Mouse (Mus musculus) heart, embryonic 12.5 days (tissue): ENCODE data around the gene Olfr1. TPM values are rescaled to one million over a fixed set of nuclear protein-coding genes. Genes with fewer than 3 reads are reported as not detected.

Experiments
- ATAC-seq: fragments of 200-750 bp; cut with Nextera tagmentation; 2 replicates; pipeline ENCODE4 v1.8.0; 2017; ENCODE audit warnings: moderate TSS enrichment, moderate library complexity; ENCODE audit not compliant: insufficient number of reproducible peaks, low FRiP score
- H3K27ac ChIP-seq: fragments of 300-500 bp; sonication (generic); 2 replicates; pipeline ENCODE4 v1.5.1; 2016; ENCODE audit warnings: mild to moderate bottlenecking, moderate library complexity; ENCODE audit not compliant: poor library complexity, severe bottlenecking
- H3K27me3 ChIP-seq: fragments of 300-500 bp; sonication (generic); replicated peaks from 2 replicates; pipeline ENCODE4 v1.6.1; 2016; ENCODE audit warnings: mild to moderate bottlenecking, moderate library complexity
- H3K36me3 ChIP-seq: fragments of 300-500 bp; sonication (generic); 2 replicates; pipeline ENCODE4 v1.6.1; 2016; ENCODE audit warnings: mild to moderate bottlenecking, moderate library complexity
- H3K4me1 ChIP-seq: fragments of 300-500 bp; sonication (generic); replicated peaks from 2 replicates; pipeline ENCODE4 v1.6.1; 2016; ENCODE audit warnings: mild to moderate bottlenecking
- H3K4me2 ChIP-seq: fragments of 300-500 bp; sonication (generic); 2 replicates; pipeline ENCODE4 v1.6.1; 2016; ENCODE audit warnings: mild to moderate bottlenecking, moderate library complexity
- H3K4me3 ChIP-seq: fragments of 300-500 bp; sonication (generic); 2 replicates; pipeline ENCODE4 v1.5.1; 2016; ENCODE audit warnings: mild to moderate bottlenecking
- H3K9ac ChIP-seq: fragments of 300-500 bp; sonication (generic); 2 replicates; pipeline ENCODE4 v1.6.1; 2016; ENCODE audit warnings: mild to moderate bottlenecking, moderate library complexity
- H3K9me3 ChIP-seq: fragments of 300-500 bp; sonication (generic); replicated peaks from 2 replicates; pipeline ENCODE4 v1.6.1; 2016; ENCODE audit warnings: mild to moderate bottlenecking, moderate library complexity
- WGBS: fragments of 180-500 bp; shearing (Covaris S2); methylation state at CpG from one replicate; pipeline ENCODE4 v1.1.7; 2016; 5-methylcytosine and 5-hydroxymethylcytosine counted together
- polyA plus RNA-seq: library from polyadenylated mRNA; unstranded; fragments of >200 nt; fragmentation: Nextera tagmentation; extraction: Ambion mirVana; gene quantifications from 2 replicates; pipeline ENCODE4 v1.2.1, GENCODE M21; 2016

The Olfr1 gene
- not detected in 2 replicates for polyA plus RNA-seq

GRCm38 (mm10) chr11:73399514-73399913 is at the start of gene Olfr1:
TSS of gene Olfr1 (minus strand) at chr11:73399614.
- no peak within 1 kb of the TSS for H3K9ac ChIP-seq
- H3K27me3 ChIP-seq = no peaks in the 10 kb centered on the region
- no peak for ATAC-seq

GRCm38 (mm10) chr11:73428377-73428776 is 29.0 kb upstream of the Olfr1 start, which contains the start of gene Olfr378:
TSS of gene Olfr378 (minus strand) at chr11:73428477.
- no peak within 1 kb of the TSS for H3K9ac ChIP-seq
- ATAC-seq = no peak
- WGBS = 79% methylated on average over 1 of the region's 1 CpGs
- no peaks in the 10 kb centered on the region for H3K27me3 ChIP-seq
- H3K4me2 ChIP-seq = no peak within 1 kb of the TSS
- no peaks in the 10 kb centered on the region for H3K36me3 ChIP-seq
- no peaks in the 10 kb centered on the region for H3K4me1 ChIP-seq
- H3K27ac ChIP-seq = no peak within 1 kb of the TSS
- peaks cover 15% of the 10 kb centered on the region for H3K9me3 ChIP-seq
- no peak within 1 kb of the TSS for H3K4me3 ChIP-seq

More at GRCm38 (mm10) chr11:73399514-73399913, at the start of gene Olfr1:
- H3K27ac ChIP-seq = no peak within 1 kb of the TSS
- no peak within 1 kb of the TSS for H3K4me3 ChIP-seq
- H3K9me3 ChIP-seq = no peaks in the 10 kb centered on the region
- no peak within 1 kb of the TSS for H3K4me2 ChIP-seq
- no peaks in the 10 kb centered on the region for H3K4me1 ChIP-seq
- no peaks in the 10 kb centered on the region for H3K36me3 ChIP-seq

- Histone ChIP-seq H3K4me1 (no peaks in the 10 kb centered on the region), H3K27me3 (no peaks in the 10 kb centered on the region), H3K9ac (no peak overlapping the region), H3K4me3 (no peak overlapping the region), H3K36me3 (no peaks in the 10 kb centered on the region), H3K9me3 (peaks cover 3% of the 10 kb centered on the region; the same call in 1 of the 2 replicates), H3K27ac (no peak overlapping the region), H3K4me2 (no peak overlapping the region)
- ATAC-seq = no peak
- 61% methylated on average over 4 of the region's 4 CpGs for WGBS
Measured at GRCm38 (mm10) chr11:73395374-73395773, 4.0 kb downstream of the Olfr1 start.

GRCm38 (mm10) chr11:73370946-73371345 is 28.5 kb downstream of the Olfr1 start, which contains the start of gene Olfr376:
TSS of gene Olfr376 (plus strand) at chr11:73371246.
- H3K4me3 ChIP-seq = no peak within 1 kb of the TSS
- no peaks in the 10 kb centered on the region for H3K4me1 ChIP-seq
- WGBS = 73% methylated on average over 2 of the region's 2 CpGs
- no peaks in the 10 kb centered on the region for H3K27me3 ChIP-seq
- no peak for ATAC-seq
- no peak within 1 kb of the TSS for H3K4me2 ChIP-seq
- H3K9ac ChIP-seq = no peak within 1 kb of the TSS
- peaks cover 4% of the 10 kb centered on the region; the same call in 1 of the 2 replicates for H3K9me3 ChIP-seq
- H3K27ac ChIP-seq = no peak within 1 kb of the TSS
- H3K36me3 ChIP-seq = no peaks in the 10 kb centered on the region

- Histone ChIP-seq H3K27ac (no peak within 1 kb of the TSS), H3K9ac (no peak within 1 kb of the TSS), H3K4me3 (no peak within 1 kb of the TSS), H3K4me2 (no peak within 1 kb of the TSS), H3K27me3 (no peaks in the 10 kb centered on the region), H3K36me3 (no peaks in the 10 kb centered on the region), H3K4me1 (no peaks in the 10 kb centered on the region), H3K9me3 (no peaks in the 10 kb centered on the region)
- WGBS = 45% methylated on average over 3 of the region's 3 CpGs
- ATAC-seq = no peak
Measured at GRCm38 (mm10) chr11:73350483-73350882, 48.9 kb downstream of the Olfr1 start, which contains the start of gene Olfr20. TSS of gene Olfr20 (plus strand) at chr11:73350783.

Other genes with a start within 250 kb of the Olfr1 start
- 1.8 and 2.2 TPM in 2 replicates for gene P2rx5, start 239.2 kb downstream of the Olfr1 start, polyA plus RNA-seq
- 97.4 and 101 TPM in 2 replicates for gene Emc6, start 222.6 kb downstream of the Olfr1 start, polyA plus RNA-seq
- gene Tax1bp3, start 222.5 kb downstream of the Olfr1 start, polyA plus RNA-seq = 239 and 249 TPM in 2 replicates
- 13.9 and 15.9 TPM in 2 replicates for gene Ctns, start 200.6 kb downstream of the Olfr1 start, polyA plus RNA-seq
- gene Shpk, start 200.2 kb downstream of the Olfr1 start, polyA plus RNA-seq = 0.36 and 0.54 TPM in 2 replicates
- gene Trpv1, start 165.3 kb downstream of the Olfr1 start, polyA plus RNA-seq = 0.05 TPM in 1 of 2 replicates, not detected in the other
- 0.03 TPM in 2 replicates for gene Trpv3, start 132.2 kb downstream of the Olfr1 start, polyA plus RNA-seq
- gene Aspa, start 70.0 kb downstream of the Olfr1 start, polyA plus RNA-seq = not detected in 2 replicates
- gene Gm49340, start 69.9 kb downstream of the Olfr1 start, polyA plus RNA-seq = not detected in 2 replicates
- gene Spata22, start 69.9 kb downstream of the Olfr1 start, polyA plus RNA-seq = not detected in 2 replicates
- gene Olfr20, start 48.8 kb downstream of the Olfr1 start, polyA plus RNA-seq = not detected in 2 replicates
- gene Olfr376, start 28.4 kb downstream of the Olfr1 start, polyA plus RNA-seq = not detected in 2 replicates
- not detected in 2 replicates for gene Olfr378, start 28.9 kb upstream of the Olfr1 start, polyA plus RNA-seq
- not detected in 2 replicates for gene Olfr380, start 57.9 kb upstream of the Olfr1 start, polyA plus RNA-seq
- gene Olfr381, start 92.0 kb upstream of the Olfr1 start, polyA plus RNA-seq = not detected in 2 replicates
- not detected in 2 replicates for gene Olfr382, start 117.6 kb upstream of the Olfr1 start, polyA plus RNA-seq
- gene Olfr385, start 193.4 kb upstream of the Olfr1 start, polyA plus RNA-seq = not detected in 2 replicates
- not detected in 2 replicates for gene Olfr384, start 199.0 kb upstream of the Olfr1 start, polyA plus RNA-seq